Mouse (Mus musculus) liver, embryonic 15.5 days (tissue): ENCODE results near the gene Urod. TPM values are rescaled to one million over a fixed set of nuclear protein-coding genes. Genes with fewer than 3 reads are reported as not detected.

ENCODE experiments used
- ATAC-seq: fragments of 200-750 bp; cut with Nextera tagmentation; 2 replicates; pipeline ENCODE4 v1.8.0; 2017; ENCODE audit warnings: moderate number of reproducible peaks, mild to moderate bottlenecking, moderate library complexity; ENCODE audit not compliant: insufficient read depth
- H3K27ac ChIP-seq: fragments of 300-500 bp; sonication (generic); replicated peaks from 2 replicates; pipeline ENCODE4 v1.5.1; 2015; ENCODE audit warnings: mild to moderate bottlenecking, inconsistent platforms
- H3K27me3 ChIP-seq: fragments of 300-500 bp; sonication (generic); 2 replicates; pipeline ENCODE4 v1.6.1; 2015; ENCODE audit warnings: mild to moderate bottlenecking, inconsistent platforms
- H3K36me3 ChIP-seq: fragments of 300-500 bp; sonication (generic); replicated peaks from 2 replicates; pipeline ENCODE4 v1.6.1; 2015; ENCODE audit warnings: moderate library complexity, mild to moderate bottlenecking, inconsistent platforms
- H3K4me1 ChIP-seq: fragments of 300-500 bp; sonication (generic); replicated peaks from 2 replicates; pipeline ENCODE4 v1.6.1; 2015; ENCODE audit warnings: inconsistent platforms
- H3K4me2 ChIP-seq: fragments of 300-500 bp; sonication (generic); 2 replicates; pipeline ENCODE4 v1.6.1; 2015; ENCODE audit warnings: moderate library complexity, mild to moderate bottlenecking, inconsistent platforms
- H3K4me3 ChIP-seq: fragments of 300-500 bp; sonication (generic); replicated peaks from 2 replicates; pipeline ENCODE4 v1.5.1; 2015; ENCODE audit warnings: mild to moderate bottlenecking, inconsistent platforms
- H3K9ac ChIP-seq: fragments of 300-500 bp; sonication (generic); 2 replicates; pipeline ENCODE4 v1.6.1; 2015; ENCODE audit warnings: moderate library complexity, mild to moderate bottlenecking, inconsistent platforms
- H3K9me3 ChIP-seq: fragments of 300-500 bp; sonication (generic); replicated peaks from 2 replicates; pipeline ENCODE4 v1.6.1; 2016; ENCODE audit warnings: inconsistent platforms
- WGBS: fragments of 180-500 bp; shearing (Covaris S2); methylation state at CpG from one replicate; pipeline ENCODE4 v1.1.7; 2015; ENCODE audit warnings: mixed read lengths; ENCODE audit not compliant: insufficient replicate concordance; 5-methylcytosine and 5-hydroxymethylcytosine counted together
- polyA plus RNA-seq: library from polyadenylated mRNA; unstranded; fragments of >200 nt; fragmentation: Nextera tagmentation; extraction: Ambion mirVana; gene quantifications from 2 replicates; pipeline ENCODE4 v1.2.1, GENCODE M21; 2015

Urod gene
- polyA plus RNA-seq, 1 experiment from 2014 or later: 584 TPM

DNA sequence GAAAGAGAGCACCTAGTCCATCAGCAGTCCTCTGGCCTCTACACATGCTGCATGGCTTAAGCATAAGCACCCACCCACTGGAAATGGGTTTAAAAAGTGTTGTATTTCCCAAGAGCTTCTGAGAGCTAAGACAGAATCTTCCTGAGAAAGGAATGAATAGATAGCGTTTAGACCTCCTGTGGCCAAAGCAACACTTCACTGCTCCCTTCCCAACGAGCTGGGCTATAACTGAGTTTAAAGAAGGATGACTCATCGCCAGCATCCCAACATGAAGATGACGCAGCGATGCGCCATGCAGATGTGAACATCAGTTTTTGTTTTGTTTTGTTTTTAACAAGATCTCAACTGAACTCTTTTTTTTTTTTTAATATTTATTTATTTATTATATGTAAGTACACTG lies 19.4 kb upstream of the Urod start:
- H3K9me3 ChIP-seq: no peaks in the 10 kb centered on the region
- no peaks in the 10 kb centered on the region; the same call in 1 of the 2 replicates for H3K27me3 ChIP-seq
- 73% methylated on average over 6 of the region's 6 CpGs for WGBS
- peaks cover under 1% of the 10 kb centered on the region; the same call in 1 of the 2 replicates for H3K4me1 ChIP-seq
- no peaks in the 10 kb centered on the region for H3K36me3 ChIP-seq
- ATAC-seq: no peak
- H3K27ac ChIP-seq: no peak overlapping the region
- no peak overlapping the region for H3K4me3 ChIP-seq
- H3K4me2 ChIP-seq: no peak overlapping the region
- no peak overlapping the region for H3K9ac ChIP-seq

- H3K9me3 ChIP-seq: no peaks in the 10 kb centered on the region
- H3K4me3 ChIP-seq: no peak overlapping the region
- WGBS: 67% methylated on average over 5 of the region's 5 CpGs
- ATAC-seq: no peak
- H3K27me3 ChIP-seq: peaks cover 8% of the 10 kb centered on the region; the same call in 1 of the 2 replicates
- H3K27ac ChIP-seq: no peak overlapping the region
- no peaks in the 10 kb centered on the region for H3K36me3 ChIP-seq
- no peak overlapping the region for H3K9ac ChIP-seq
- no peaks in the 10 kb centered on the region for H3K4me1 ChIP-seq
- no peak overlapping the region for H3K4me2 ChIP-seq
Observed at GRCm38 (mm10) chr4:117010231-117010630, 16.0 kb upstream of the Urod start.

DNA sequence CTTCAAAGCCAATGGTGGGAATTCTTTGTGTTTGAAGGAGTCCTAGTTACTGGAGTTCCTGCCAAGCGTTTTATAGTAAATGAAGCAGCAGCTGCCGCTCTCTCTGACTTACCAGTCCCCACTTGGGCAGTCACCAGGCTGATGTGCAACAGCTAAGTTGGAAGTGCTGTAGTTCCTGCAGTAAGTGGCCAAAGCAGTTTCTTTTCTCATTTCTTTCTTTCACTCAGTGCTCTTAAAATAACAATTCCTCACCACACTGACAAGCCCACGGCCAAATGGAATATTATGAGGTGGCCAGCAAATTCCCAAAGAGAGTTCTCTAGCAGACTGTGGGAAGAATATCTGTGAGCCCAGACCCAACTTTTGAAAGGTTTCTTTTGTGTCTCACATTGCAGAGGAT lies 12.8 kb upstream of the Urod start:
- ATAC-seq: no peak
- H3K27me3 ChIP-seq: 0 out of 2 replicates have a peak, but pooled peaks cover 8% of the 10 kb centered on the region
- H3K4me1 ChIP-seq: peaks cover 3% of the 10 kb centered on the region
- no peak overlapping the region for H3K27ac ChIP-seq
- H3K4me3 ChIP-seq: no peak overlapping the region
- no peaks in the 10 kb centered on the region for H3K9me3 ChIP-seq
- H3K4me2 ChIP-seq: no peak overlapping the region
- peaks cover 24% of the 10 kb centered on the region for H3K36me3 ChIP-seq
- WGBS: 68% methylated on average over 3 of the region's 3 CpGs
- H3K9ac ChIP-seq: no peak overlapping the region

DNA sequence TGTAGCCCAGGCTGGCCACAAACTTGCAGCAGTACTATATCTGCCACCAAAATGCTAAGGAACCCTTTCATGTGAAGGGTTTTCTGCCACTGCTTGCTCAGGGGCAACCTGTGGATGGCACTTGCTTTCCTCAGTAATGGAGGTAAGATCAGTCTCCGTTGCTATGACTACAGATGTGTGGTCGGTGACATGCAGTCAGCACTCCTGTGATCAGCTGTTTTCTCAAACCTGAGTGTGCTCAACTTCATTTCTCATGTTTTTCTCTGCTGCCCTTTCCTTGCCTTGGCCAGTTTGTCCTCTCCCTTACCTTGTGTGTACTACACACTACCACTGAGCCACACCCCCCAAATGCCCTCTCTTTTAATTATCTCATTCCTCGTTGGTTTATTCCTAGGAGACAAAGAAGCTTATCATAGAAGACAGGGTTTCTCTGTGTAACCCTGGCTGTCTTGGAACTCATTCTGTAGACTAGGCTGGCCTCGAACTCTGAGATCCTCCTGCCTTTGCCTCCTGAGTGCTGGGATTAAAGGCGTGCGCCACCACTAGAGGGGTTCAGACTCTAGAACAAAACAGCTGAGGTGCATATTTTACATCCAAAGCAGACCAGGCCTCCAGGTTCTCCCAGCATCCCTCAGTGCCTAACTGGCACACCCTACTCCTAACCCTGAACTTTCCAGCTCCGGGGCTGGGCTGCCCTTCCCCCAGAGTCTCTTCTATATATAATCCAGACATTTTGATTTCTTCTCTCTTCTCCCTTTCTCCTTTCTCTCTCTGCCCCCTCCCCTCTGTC lies 11.6 kb upstream of the Urod start:
- 66% methylated on average over 7 of the region's 7 CpGs for WGBS
- Histone ChIP-seq H3K4me2 (no peak overlapping the region), H3K9ac (no peak overlapping the region), H3K4me1 (peaks cover 3% of the 10 kb centered on the region), H3K27ac (no peak overlapping the region), H3K4me3 (no peak overlapping the region), H3K9me3 (no peaks in the 10 kb centered on the region), H3K27me3 (0 out of 2 replicates have a peak, but pooled peaks cover 8% of the 10 kb centered on the region), H3K36me3 (peaks cover 36% of the 10 kb centered on the region)
- ATAC-seq: no peak

DNA sequence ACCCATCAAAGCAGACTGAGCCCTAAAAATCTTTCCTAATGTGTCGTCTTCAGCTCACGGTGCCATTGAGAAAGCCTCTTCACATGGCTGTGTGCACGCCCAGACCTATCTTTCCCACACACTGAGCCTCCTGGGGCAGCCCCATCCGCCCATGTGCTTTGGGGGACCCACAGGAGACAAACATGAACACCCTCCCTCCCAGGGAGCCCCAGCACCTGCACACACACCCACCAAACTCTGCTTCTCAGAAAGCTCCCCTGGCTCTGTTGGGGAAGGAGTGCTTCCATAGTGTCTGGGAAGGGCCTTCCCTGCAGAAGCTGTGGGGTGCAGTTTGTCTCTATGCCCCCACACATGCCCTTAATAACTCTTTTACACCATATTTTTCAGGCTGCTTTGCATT lies 10.4 kb upstream of the Urod start:
- H3K4me2 ChIP-seq: no peak overlapping the region
- peaks cover 3% of the 10 kb centered on the region for H3K4me1 ChIP-seq
- H3K27ac ChIP-seq: no peak overlapping the region
- ATAC-seq: no peak
- no peak overlapping the region for H3K4me3 ChIP-seq
- WGBS: 66% methylated on average over 4 of the region's 4 CpGs
- H3K9me3 ChIP-seq: no peaks in the 10 kb centered on the region
- no peak overlapping the region for H3K9ac ChIP-seq
- peaks cover 48% of the 10 kb centered on the region for H3K36me3 ChIP-seq
- H3K27me3 ChIP-seq: 0 out of 2 replicates have a peak, but pooled peaks cover 8% of the 10 kb centered on the region

DNA sequence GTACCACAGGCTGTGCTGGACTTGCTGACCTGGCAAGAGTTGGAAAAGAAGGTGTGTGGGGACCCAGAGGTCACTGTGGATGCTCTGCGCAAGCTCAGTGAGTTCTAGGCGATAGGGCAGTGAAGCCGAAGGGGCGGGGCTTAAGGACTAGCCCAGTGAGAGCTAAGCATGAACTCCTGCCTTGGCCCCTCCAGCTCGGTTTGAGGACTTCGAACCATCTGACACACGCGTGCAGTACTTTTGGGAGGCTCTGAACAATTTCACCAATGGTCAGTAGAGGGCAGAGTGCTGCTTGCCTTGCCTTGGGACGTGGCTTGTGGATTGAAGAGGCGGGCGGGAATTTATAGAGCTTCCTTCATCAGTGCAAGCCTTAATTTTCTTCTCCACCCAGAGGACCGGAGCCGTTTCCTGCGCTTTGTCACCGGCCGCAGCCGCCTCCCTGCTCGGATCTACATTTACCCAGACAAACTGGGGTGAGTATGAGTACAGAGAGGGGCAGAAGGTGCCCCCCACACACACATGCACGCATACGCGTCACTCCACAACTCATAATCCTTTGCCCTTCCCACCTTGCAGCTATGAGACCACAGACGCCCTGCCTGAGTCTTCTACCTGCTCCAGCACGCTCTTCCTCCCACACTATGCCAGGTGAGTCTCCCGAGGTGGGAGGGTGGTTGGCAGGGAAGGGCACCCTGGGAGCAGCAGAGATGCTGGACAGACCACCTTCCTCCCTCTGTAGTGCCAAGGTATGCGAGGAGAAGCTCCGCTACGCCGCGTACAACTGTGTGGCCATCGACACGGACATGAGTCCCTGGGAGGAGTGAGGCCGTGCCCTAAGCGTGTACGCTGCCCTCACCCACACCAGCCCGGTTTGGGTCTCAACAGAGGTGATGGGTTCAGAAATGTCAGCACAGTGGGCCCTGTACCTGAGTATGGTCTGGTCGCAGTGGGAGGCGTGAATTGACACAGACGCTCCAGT lies 8.6 kb upstream of the Urod start:
- Histone ChIP-seq H3K4me1 (peaks cover 3% of the 10 kb centered on the region), H3K36me3 (peaks cover 63% of the 10 kb centered on the region), H3K27me3 (0 out of 2 replicates have a peak, but pooled peaks cover 8% of the 10 kb centered on the region), H3K4me2 (no peak overlapping the region), H3K4me3 (no peak overlapping the region), H3K27ac (no peak overlapping the region), H3K9ac (no peak overlapping the region), H3K9me3 (no peaks in the 10 kb centered on the region)
- WGBS: 58% methylated on average over 38 of the region's 38 CpGs
- ATAC-seq: peak; percentile 22; the same call in 1 of the 2 replicates

- Histone ChIP-seq H3K4me3 (no peak overlapping the region), H3K27ac (no peak overlapping the region), H3K4me2 (no peak overlapping the region), H3K36me3 (peaks cover 68% of the 10 kb centered on the region), H3K9me3 (no peaks in the 10 kb centered on the region), H3K4me1 (peaks cover 5% of the 10 kb centered on the region), H3K27me3 (0 out of 2 replicates have a peak, but pooled peaks cover under 1% of the 10 kb centered on the region), H3K9ac (no peak overlapping the region)
- ATAC-seq: no peak
- WGBS: 84% methylated on average over 16 of the region's 16 CpGs
Observed at GRCm38 (mm10) chr4:117001957-117002356, 7.7 kb upstream of the Urod start.

DNA sequence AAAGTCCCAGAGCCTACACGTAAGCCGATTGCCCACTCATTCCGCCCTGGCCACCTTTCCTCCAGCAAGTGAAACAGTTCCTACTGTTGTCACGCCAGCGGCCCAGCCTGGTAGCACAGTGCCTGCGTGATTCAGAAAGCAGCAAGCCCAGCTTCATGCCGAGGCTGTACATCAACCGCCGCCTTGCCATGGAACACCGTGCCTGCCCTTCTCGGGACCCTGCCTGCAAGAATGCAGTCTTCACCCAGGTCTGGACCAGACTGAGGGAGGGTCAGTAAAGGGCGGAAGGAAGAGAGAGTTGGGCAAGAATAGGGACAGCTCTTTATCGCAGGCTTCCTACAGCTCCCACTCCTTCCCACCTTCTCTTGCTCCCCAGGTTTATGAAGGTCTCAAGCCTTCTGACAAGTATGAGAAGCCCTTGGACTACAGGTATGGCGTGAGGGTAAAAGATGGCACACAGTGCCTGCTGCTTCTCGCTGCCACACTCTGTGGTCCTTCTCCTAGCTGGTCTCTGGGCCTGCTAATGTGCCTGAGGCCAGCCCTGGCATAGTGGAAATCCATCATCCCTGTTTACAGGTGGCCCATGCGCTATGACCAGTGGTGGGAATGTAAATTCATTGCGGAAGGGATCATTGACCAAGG lies 5.4 kb upstream of the Urod start:
- no peak overlapping the region for H3K9ac ChIP-seq
- peaks cover 25% of the 10 kb centered on the region for H3K4me1 ChIP-seq
- H3K4me2 ChIP-seq: no peak overlapping the region
- no peak for ATAC-seq
- peaks cover 72% of the 10 kb centered on the region for H3K36me3 ChIP-seq
- H3K27me3 ChIP-seq: no peaks in the 10 kb centered on the region
- no peak overlapping the region for H3K4me3 ChIP-seq
- 86% methylated on average over 17 of the region's 17 CpGs for WGBS
- no peaks in the 10 kb centered on the region for H3K9me3 ChIP-seq
- no peak overlapping the region for H3K27ac ChIP-seq

DNA sequence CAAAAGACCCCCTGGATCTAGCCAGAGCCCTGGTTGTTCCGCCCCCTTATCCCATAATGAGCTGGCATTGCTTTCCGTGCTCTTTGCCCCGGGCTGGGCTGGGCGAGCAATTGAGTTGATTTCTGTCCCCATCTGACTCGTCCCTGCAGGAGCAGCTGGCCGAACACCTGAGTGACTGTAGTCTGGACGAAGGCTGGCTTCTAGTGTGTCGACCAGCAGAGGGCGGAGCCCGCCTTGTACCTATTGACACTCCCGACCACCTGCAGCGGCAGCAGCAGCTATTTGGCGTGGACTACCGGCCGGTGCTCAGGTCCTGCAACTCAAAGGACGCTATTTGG lies 1.6 kb upstream of the Urod start:
- H3K4me3 ChIP-seq: peak overlapping the region; percentile 98
- H3K9me3 ChIP-seq: no peaks in the 10 kb centered on the region
- no peaks in the 10 kb centered on the region for H3K27me3 ChIP-seq
- 0 out of 2 replicates have a peak, but pooled peaks have one; percentile 0 for ATAC-seq
- peak overlapping the region; percentile 85 for H3K4me2 ChIP-seq
- H3K36me3 ChIP-seq: peaks cover 60% of the 10 kb centered on the region
- H3K9ac ChIP-seq: peak overlapping the region; percentile 96
- under 1% methylated on average over 16 of the region's 16 CpGs for WGBS
- H3K27ac ChIP-seq: peak overlapping the region; percentile 91
- H3K4me1 ChIP-seq: peaks cover 53% of the 10 kb centered on the region

DNA sequence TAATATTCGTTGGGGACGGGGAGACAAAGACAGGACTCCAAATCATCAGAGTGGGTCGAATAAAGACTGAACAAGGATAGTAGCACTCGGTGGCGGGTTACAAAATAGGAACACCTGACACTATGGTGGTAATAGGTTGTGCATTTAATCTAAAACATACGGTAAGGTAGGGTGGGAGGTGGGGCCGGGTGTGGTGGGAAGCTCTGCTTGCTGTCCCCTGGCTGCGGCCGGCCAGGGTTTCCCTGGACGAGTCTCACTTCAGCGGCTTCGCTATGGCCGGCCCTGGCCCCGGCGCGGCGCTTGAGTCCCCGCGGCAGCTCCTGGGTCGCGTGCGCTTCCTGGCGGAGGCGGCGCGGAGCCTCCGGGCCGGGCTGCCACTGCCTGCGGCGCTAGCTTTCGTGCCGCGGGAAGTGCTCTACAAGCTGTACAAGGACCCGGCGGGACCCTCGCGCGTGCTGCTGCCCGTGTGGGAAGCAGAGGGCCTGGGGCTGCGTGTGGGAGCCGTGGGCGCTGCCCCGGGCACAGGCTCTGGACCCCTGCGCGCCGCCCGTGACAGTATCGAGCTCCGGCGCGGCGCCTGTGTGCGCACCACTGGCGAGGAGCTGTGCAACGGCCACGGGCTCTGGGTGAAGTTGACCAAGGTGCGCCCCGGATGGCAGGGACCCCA lies 1.1 kb upstream of the Urod start, which contains the start of gene Hectd3:
Hectd3 (plus strand) TSS at position 187 of the 667 bp plus-strand sequence.
- H3K27ac ChIP-seq: peak within 1 kb of the TSS; percentile 98
- peaks cover 55% of the 10 kb centered on the region for H3K4me1 ChIP-seq
- under 1% methylated on average over 58 of the region's 58 CpGs for WGBS
- H3K9me3 ChIP-seq: no peaks in the 10 kb centered on the region
- peak within 1 kb of the TSS; percentile 98 for H3K4me3 ChIP-seq
- peaks cover 60% of the 10 kb centered on the region for H3K36me3 ChIP-seq
- peak within 1 kb of the TSS; percentile 96 for H3K9ac ChIP-seq
- no peaks in the 10 kb centered on the region for H3K27me3 ChIP-seq
- ATAC-seq: peak; percentile 61
- H3K4me2 ChIP-seq: peak within 1 kb of the TSS; percentile 85
